Comparison of ENCODE assay signal across 9 mouse cellular contexts in genomic region chr9:28247742-28248503, GRCm38 (mm10).
A peak's percentile ranks its signal among the peaks of the same experiment; 100 is the strongest.
DNase-seq lines count a peak whose midpoint lies in the region; ATAC-seq and TF ChIP-seq lines count a peak whose summit lies in the region.
"Had no signal": no experiment of that assay in that cellular context is flagged by ENCODE, and none has a peak within 500 bp of the region (broad histone marks: within the 10 kb centered on the region; RNA-seq: fewer than 3 reads in every experiment).

No protein-coding gene starts in this region.

- ATAC-seq in megakaryocyte-erythroid progenitor cell, adult 5-6 weeks (replicated peaks; ENCODE audit: low FRiP score, low TSS enrichment, poor library complexity, severe bottlenecking), result no peak

- H3K27ac ChIP-seq in gastrocnemius, adult 2 months, result no peak overlapping the region
- no peak overlapping the region for H3K27ac ChIP-seq in hindbrain, embryonic 10.5 days
- H3K27ac ChIP-seq: liver, embryonic 15.5 days had no signal

- no peaks in the 10 kb centered on the region for H3K9me3 ChIP-seq in hindbrain, embryonic 10.5 days
- H3K9me3 ChIP-seq: liver, embryonic 15.5 days had no signal

- H3K27me3 ChIP-seq in hindbrain, embryonic 10.5 days (ENCODE audit: insufficient read depth, poor library complexity, severe bottlenecking), result no peaks in the 10 kb centered on the region
- H3K27me3 ChIP-seq: liver, embryonic 15.5 days had no signal

- DNase-seq in gastrocnemius, adult 2 months, result no peak
- DNase-seq in gastrocnemius, postnatal 4 days (ENCODE audit: low spot score in 2 of 2), result no peak
- DNase-seq in right cerebral cortex, postnatal 25 days, result peak; percentile 32
- no peak for DNase-seq in right cerebral cortex, postnatal 14 days
- DNase-seq in hindbrain, embryonic 10.5 days (ENCODE audit: low spot score), result peak; percentile 24
- DNase-seq in retina, adult 2 months (ENCODE audit: low read depth, low spot score), result peak; percentile 18
- DNase-seq in heart, postnatal 4 days, result no peak

- peak; percentile 64 for TF ChIP-seq CTCF in gastrocnemius, adult 2 months (IDR thresholded peaks at IDR 0.05)

- no peaks in the 10 kb centered on the region for H3K36me3 ChIP-seq in hindbrain, embryonic 10.5 days
- H3K36me3 ChIP-seq: liver, embryonic 15.5 days had no signal

- H3K4me3 ChIP-seq in gastrocnemius, adult 2 months, result no peak overlapping the region
- no peak overlapping the region for H3K4me3 ChIP-seq in hindbrain, embryonic 10.5 days
- H3K4me3 ChIP-seq: liver, embryonic 15.5 days had no signal

- intact Hi-C loops in gastrocnemius, adult 2 months (cut with DNase I), result loop anchor here (1.0 kb wide), 2 partner anchors 834 to 838 kb away; no protein-coding TSS in a partner anchor

- 69% methylated on average over 7 of the region's 7 CpGs for WGBS in hindbrain, embryonic 10.5 days

- H3K4me1 ChIP-seq in hindbrain, embryonic 10.5 days (replicated peaks), result no peaks in the 10 kb centered on the region
- H3K4me1 ChIP-seq: liver, embryonic 15.5 days had no signal

Comparison
In these comparisons a context has a peak if more than half of its experiments do, and no peak if none do; other contexts are left out.
1. DNase-seq: peak in right cerebral cortex, postnatal 25 days (single experiment), hindbrain, embryonic 10.5 days (single experiment) and retina, adult 2 months (single experiment); none in gastrocnemius, adult 2 months (single experiment), gastrocnemius, postnatal 4 days (0 of 2), right cerebral cortex, postnatal 14 days (single experiment) and heart, postnatal 4 days (single experiment).